Mouse (Mus musculus) liver, postnatal 0 days (tissue): Measurements from ENCODE around the gene Gtsf1. TPM values are rescaled to one million over a fixed set of nuclear protein-coding genes. Genes with fewer than 3 reads are reported as not detected.

ENCODE experiments used
- ATAC-seq: fragments of 200-750 bp; cut with Nextera tagmentation; 2 replicates; pipeline ENCODE4 v1.8.0; 2017; ENCODE audit warnings: mild to moderate bottlenecking, moderate library complexity
- DNase-seq: peaks from one replicate; pipeline ENCODE4 v3.0.0-alpha.2; 2016
- H3K27ac ChIP-seq: fragments of 300-500 bp; sonication (generic); 2 replicates; pipeline ENCODE4 v1.5.1; 2014; ENCODE audit warnings: antibody characterized with exemption, moderate library complexity, mild to moderate bottlenecking, low read depth
- H3K27me3 ChIP-seq: fragments of 300-500 bp; sonication (generic); 2 replicates; pipeline ENCODE4 v1.6.1; 2014; ENCODE audit warnings: low read length, control low read depth, mixed read lengths; ENCODE audit not compliant: insufficient read depth
- H3K36me3 ChIP-seq: fragments of 300-500 bp; sonication (generic); replicated peaks from 2 replicates; pipeline ENCODE4 v1.6.1; 2014; ENCODE audit warnings: mild to moderate bottlenecking, control low read depth, low read length, moderate library complexity, mixed read lengths; ENCODE audit not compliant: insufficient read depth
- H3K4me1 ChIP-seq: fragments of 300-500 bp; sonication (generic); 2 replicates; pipeline ENCODE4 v1.6.1; 2014; ENCODE audit warnings: antibody characterized with exemption, mild to moderate bottlenecking, control low read depth; ENCODE audit not compliant: insufficient read depth
- H3K4me2 ChIP-seq: fragments of 300-500 bp; sonication (generic); 2 replicates; pipeline ENCODE4 v1.6.1; 2014; ENCODE audit warnings: low read depth, mild to moderate bottlenecking, low read length, moderate library complexity, mixed read lengths
- H3K4me3 ChIP-seq: fragments of 300-500 bp; sonication (generic); 2 replicates; pipeline ENCODE4 v1.5.1; 2014; ENCODE audit warnings: low read depth, low read length
- H3K9ac ChIP-seq: fragments of 300-500 bp; sonication (generic); replicated peaks from 2 replicates; pipeline ENCODE4 v1.6.1; 2014; ENCODE audit warnings: mild to moderate bottlenecking, moderate library complexity
- H3K9me3 ChIP-seq: fragments of 300-500 bp; sonication (generic); 2 replicates; pipeline ENCODE4 v1.6.1; 2016; ENCODE audit warnings: mild to moderate bottlenecking, control low read depth, low read length, mixed read lengths
- CTCF ChIP-seq: sonication (generic); IDR thresholded peaks from 2 replicates; pipeline ENCODE4 v1.5.1; 2016; ENCODE audit warnings: antibody characterized with exemption, low read depth
- EP300 ChIP-seq: IDR thresholded peaks from 2 replicates; pipeline ENCODE4 v1.6.1; 2016; ENCODE audit warnings: antibody characterized with exemption, low read depth, mild to moderate bottlenecking
- WGBS: fragments of 180-500 bp; shearing (Covaris S2); extraction: QIAGEN DNeasy Blood & Tissue Kit; methylation state at CpG from one replicate; pipeline ENCODE4 v1.1.7; 2014; ENCODE audit not compliant: insufficient replicate concordance; 5-methylcytosine and 5-hydroxymethylcytosine counted together
- polyA plus RNA-seq: library from polyadenylated mRNA; unstranded; fragments of >200 nt; fragmentation: Nextera tagmentation; extraction: Ambion mirVana; gene quantifications from 2 replicates; pipeline ENCODE4 v1.2.1, GENCODE M21; 2015

The Gtsf1 gene
- polyA plus RNA-seq, 1 experiment from 2014 or later: not detected

DNA sequence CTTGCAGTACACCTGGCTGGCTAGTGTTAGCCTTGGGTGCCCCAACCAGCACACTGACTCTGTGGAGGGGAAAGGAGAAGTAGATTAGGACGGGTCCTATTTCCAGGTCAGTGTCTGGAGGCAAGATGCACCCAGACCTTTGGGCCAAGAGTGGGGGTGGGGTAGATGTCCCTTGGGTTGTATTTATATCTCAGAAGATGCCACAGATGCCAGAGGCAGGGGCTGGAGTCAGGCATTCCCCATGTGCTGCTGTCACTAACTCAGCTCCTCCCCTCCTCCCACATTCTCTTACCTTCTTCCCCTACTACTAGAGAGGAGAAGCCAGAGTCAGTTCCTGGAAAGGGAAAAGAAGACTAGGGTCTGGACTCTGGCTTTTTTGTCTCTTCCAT is 71.2 kb downstream of the Gtsf1 start:
- peaks cover 27% of the 10 kb centered on the region for H3K36me3 ChIP-seq
- no peak overlapping the region for H3K4me3 ChIP-seq
- no peak for ATAC-seq
- DNase-seq: no peak
- no peaks in the 10 kb centered on the region for H3K27me3 ChIP-seq
- peaks cover 44% of the 10 kb centered on the region for H3K4me1 ChIP-seq
- TF ChIP-seq CTCF: no peak
- TF ChIP-seq EP300: no peak
- H3K9ac ChIP-seq: no peak overlapping the region
- H3K9me3 ChIP-seq: no peaks in the 10 kb centered on the region
- H3K27ac ChIP-seq: 0 out of 2 replicates have a peak overlapping the region, but pooled peaks have one; percentile 32
- H3K4me2 ChIP-seq: no peak overlapping the region
- 47% methylated on average over 1 of the region's 1 CpGs for WGBS

DNA sequence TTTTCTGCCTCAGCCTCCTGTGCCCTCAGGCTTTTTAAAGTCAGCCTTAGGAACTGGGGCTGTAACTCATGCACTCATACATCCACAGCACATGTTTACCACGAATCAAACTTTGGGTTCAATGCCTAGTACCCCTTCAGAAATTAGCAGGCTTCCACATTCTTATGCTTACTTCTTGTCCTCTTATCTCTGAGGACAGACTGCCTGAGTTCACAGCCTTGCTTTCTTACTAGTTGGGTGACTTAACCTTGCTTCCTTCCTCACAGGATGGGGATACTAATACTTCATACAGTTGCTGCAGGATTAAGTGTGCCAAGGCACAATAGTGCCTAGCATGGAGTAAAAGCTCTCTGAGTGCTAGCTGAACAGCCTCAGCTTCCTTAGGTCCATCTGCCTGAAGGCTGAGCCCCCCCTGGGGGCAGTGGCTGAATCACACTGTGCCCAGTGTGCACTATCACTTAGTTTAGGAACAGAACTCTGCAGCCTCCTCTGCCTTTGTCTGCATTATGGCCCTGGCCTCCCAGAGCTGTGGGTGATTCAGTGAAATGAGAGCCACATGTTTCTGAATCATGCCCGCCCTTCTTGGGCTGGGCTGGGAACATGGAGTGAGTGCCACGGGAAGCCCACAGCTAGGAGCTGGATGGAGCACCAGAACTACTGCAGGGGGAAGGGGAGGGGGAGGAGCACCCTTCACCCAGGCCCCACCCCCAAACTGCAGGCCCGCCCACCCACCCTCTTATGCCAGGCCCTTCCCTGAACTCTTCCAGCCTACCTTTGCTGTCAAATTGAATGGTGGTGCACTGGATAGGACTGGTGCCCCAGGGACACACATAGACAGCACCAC is 71.8 kb downstream of the Gtsf1 start:
- Histone ChIP-seq H3K4me1 (peaks cover 43% of the 10 kb centered on the region), H3K4me3 (no peak overlapping the region), H3K27me3 (no peaks in the 10 kb centered on the region), H3K27ac (peak overlapping the region; percentile 32), H3K4me2 (no peak overlapping the region), H3K9ac (no peak overlapping the region), H3K36me3 (peaks cover 33% of the 10 kb centered on the region), H3K9me3 (no peaks in the 10 kb centered on the region)
- WGBS: 22% methylated on average over 4 of the region's 4 CpGs
- TF ChIP-seq CTCF: 0 out of 2 replicates have a peak, but pooled peaks have one; percentile 7
- no peak for TF ChIP-seq EP300
- peak; percentile 20 for ATAC-seq
- DNase-seq: no peak

DNA sequence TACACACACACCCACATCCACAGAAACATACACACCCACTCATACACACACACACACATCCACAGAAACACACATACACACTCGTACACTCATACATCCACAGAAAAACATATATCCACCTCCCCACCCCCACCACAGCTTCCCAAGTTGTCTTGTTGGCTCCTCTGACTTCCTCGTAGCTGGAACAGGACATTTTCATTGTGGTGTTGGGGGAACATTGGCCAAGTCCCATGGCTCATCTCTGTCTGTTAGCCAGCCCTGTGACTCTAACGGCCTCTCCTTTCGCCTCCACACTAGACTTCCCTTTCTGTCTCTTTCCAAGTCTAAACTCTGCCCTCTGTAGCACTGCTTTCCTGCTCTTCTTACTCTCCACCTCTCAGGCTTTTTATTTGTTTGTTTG is 72.5 kb downstream of the Gtsf1 start:
- DNase-seq: no peak
- peaks cover 39% of the 10 kb centered on the region for H3K4me1 ChIP-seq
- 63% methylated on average over 4 of the region's 4 CpGs for WGBS

GRCm38 (mm10) chr15:103356130-103356529 is 74.1 kb downstream of the Gtsf1 start:
- ATAC-seq (no peak), DNase-seq (no peak)
- H3K4me2 ChIP-seq: no peak overlapping the region
- H3K4me3 ChIP-seq: no peak overlapping the region
- no peak overlapping the region; the same call in 1 of the 2 replicates for H3K27ac ChIP-seq
- TF ChIP-seq CTCF: no peak
- TF ChIP-seq EP300: no peak
- no peaks in the 10 kb centered on the region for H3K27me3 ChIP-seq
- no peaks in the 10 kb centered on the region for H3K9me3 ChIP-seq
- WGBS: 71% methylated on average over 4 of the region's 4 CpGs
- no peak overlapping the region for H3K9ac ChIP-seq
- H3K36me3 ChIP-seq: peaks cover 55% of the 10 kb centered on the region
- peaks cover 25% of the 10 kb centered on the region for H3K4me1 ChIP-seq

More for the DNA sequence above, 72.5 kb downstream of the Gtsf1 start:
- H3K36me3 ChIP-seq: peaks cover 40% of the 10 kb centered on the region
- no peak overlapping the region for H3K4me3 ChIP-seq
- ATAC-seq: no peak
- TF ChIP-seq CTCF (no peak), EP300 (no peak)
- peak overlapping the region; percentile 20; the same call in 1 of the 2 replicates for H3K27ac ChIP-seq
- H3K9ac ChIP-seq: no peak overlapping the region
- H3K4me2 ChIP-seq: no peak overlapping the region
- no peaks in the 10 kb centered on the region for H3K27me3 ChIP-seq
- H3K9me3 ChIP-seq: no peaks in the 10 kb centered on the region

GRCm38 (mm10) chr15:103355420-103355819 is 74.8 kb downstream of the Gtsf1 start:
- ATAC-seq (no peak), DNase-seq (no peak)
- no peak overlapping the region for H3K4me3 ChIP-seq
- H3K36me3 ChIP-seq: peaks cover 61% of the 10 kb centered on the region
- H3K4me1 ChIP-seq: peaks cover 22% of the 10 kb centered on the region
- no peak overlapping the region for H3K4me2 ChIP-seq
- H3K27ac ChIP-seq: no peak overlapping the region
- TF ChIP-seq EP300 (no peak), CTCF (no peak)
- no peak overlapping the region for H3K9ac ChIP-seq
- 79% methylated on average over 4 of the region's 4 CpGs for whole genome bisulfite sequencing
- no peaks in the 10 kb centered on the region for H3K9me3 ChIP-seq
- H3K27me3 ChIP-seq: no peaks in the 10 kb centered on the region

- Histone ChIP-seq H3K4me3 (no peak overlapping the region), H3K4me2 (no peak overlapping the region), H3K9me3 (no peaks in the 10 kb centered on the region), H3K27ac (no peak overlapping the region), H3K27me3 (no peaks in the 10 kb centered on the region), H3K4me1 (peaks cover 16% of the 10 kb centered on the region), H3K36me3 (peaks cover 69% of the 10 kb centered on the region), H3K9ac (no peak overlapping the region)
- 90% methylated on average over 2 of the region's 2 CpGs for WGBS
- no peak for DNase-seq
- TF ChIP-seq EP300 (no peak), CTCF (no peak)
- ATAC-seq: no peak
These were observed 75.6 kb downstream of the Gtsf1 start for GRCm38 (mm10) chr15:103354690-103355089.
